Mouse (Mus musculus) urinary bladder, adult 18-20 months (tissue): ENCODE measurements around the gene Grem1.

ENCODE experiments used
- DNase-seq, 2 experiments: peaks; one replicate each; pipeline ENCODE4 v3.0.0; 2022; ENCODE audit warnings: low spot score in 2 of 2, mixed read lengths in 2 of 2

Grem1 gene

GRCm38 (mm10) chr2:113758311-113759161 lies at the start of gene Grem1:
Gene Grem1 (minus strand): TSS chr2:113758646.
- DNase-seq, result no peak

DNA sequence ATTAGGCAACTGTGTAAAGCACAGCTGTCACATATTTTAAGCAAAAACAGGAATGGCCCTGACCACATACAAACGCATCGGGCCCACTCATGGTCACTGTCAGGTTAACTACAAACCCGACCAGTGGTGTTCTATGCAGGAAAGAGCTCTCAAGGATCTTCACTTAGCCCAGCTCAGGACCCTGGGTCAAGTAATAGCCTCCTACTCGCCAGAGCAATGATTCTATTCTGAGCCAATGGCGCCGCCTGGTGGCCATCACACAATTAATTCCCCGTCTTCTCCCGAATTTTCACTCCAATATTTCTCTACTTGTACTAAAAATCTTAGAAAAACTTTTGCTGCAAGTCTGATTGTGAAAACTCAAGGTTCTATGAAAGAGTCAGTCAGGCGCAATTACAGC lies 49.2 kb upstream of the Grem1 start:
- DNase-seq, result peak; percentile 27 to 30

DNA sequence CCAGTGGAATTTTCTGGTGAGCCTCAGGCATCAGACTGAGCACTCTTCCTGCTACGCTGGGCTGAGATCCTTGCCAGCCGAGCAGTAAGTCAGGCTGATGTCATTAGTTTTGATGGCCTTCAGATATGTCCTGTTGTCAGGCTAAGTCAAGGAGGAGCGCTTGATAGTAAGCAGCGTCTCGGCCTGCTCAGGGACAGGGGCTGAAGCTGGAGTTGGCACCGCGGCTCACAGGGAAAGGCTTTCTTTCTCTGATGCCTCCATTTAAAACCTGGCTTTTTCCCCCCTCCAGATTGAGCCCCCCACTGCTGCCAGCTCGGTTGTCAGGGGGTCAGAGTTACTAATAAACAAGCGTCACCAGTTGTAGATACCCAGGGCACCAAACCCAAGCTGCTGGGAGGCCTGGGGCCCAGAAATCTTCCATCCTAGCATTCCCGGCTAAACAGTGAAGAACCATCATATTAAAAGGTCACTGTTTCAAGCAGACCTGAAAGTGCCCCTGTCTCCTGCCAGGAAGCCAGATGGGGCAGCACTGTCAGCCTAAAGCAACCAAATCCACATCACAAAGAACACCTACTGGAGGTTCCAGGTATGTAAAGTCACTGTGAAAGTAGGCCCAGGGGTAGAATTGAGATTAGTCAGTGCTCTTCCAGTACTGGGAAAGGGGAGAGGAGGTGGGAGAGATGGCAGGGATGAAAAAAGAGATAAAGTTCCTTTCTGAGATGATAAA lies 48.6 kb upstream of the Grem1 start:
- DNase-seq, result no peak

GRCm38 (mm10) chr2:113805765-113806164 lies 47.3 kb upstream of the Grem1 start:
- DNase-seq, result no peak

GRCm38 (mm10) chr2:113803753-113804152 lies 45.3 kb upstream of the Grem1 start:
- no peak for DNase-seq

- no peak for DNase-seq
Observed at GRCm38 (mm10) chr2:113800846-113801245, 42.4 kb upstream of the Grem1 start.

- no peak for DNase-seq
Observed at GRCm38 (mm10) chr2:113798605-113799004, 40.2 kb upstream of the Grem1 start.

DNA sequence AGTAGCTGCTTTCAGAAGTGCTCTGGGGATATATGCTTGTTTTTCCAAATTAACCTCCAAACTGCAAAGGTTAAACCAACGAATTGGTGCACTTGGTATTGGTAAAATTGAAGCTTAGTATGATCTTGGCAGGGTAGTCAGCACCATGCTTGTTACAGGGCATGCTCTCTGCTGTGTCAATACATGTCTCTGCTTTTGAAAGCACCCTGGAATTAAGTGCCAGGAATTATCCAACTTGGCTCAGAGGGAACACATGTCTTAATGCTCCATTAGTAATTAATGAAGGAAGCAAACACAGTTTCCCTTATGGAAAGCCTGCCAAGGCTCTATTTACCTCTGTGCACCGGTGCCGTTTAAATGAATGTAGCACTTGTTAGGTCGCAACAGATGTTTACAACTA lies 36.7 kb upstream of the Grem1 start:
- no peak for DNase-seq

GRCm38 (mm10) chr2:113793521-113793920 lies 35.1 kb upstream of the Grem1 start:
- DNase-seq, result no peak

- DNase-seq, result no peak
Observed at GRCm38 (mm10) chr2:113788821-113789387, 30.5 kb upstream of the Grem1 start.

GRCm38 (mm10) chr2:113787882-113788281 lies 29.4 kb upstream of the Grem1 start:
- DNase-seq, result no peak

DNA sequence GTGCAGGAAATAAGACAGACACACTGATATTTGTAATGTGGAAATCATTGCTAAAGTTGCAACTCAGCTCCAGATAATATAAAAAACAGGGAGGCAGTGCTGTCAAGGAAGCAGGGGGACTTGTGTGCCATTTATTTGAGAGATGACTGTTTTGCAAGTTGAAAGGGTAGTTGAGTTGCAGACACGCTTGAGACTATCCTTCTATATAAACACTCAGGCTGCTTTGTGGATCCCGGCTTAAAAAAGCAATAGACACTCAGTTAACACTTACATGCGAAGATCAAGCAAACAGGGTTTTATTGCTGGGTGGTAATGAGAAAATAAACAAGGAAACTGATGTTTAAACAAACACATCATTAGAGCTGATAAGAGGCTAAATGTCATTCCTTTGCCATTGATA lies 26.4 kb upstream of the Grem1 start:
- no peak for DNase-seq

GRCm38 (mm10) chr2:113781521-113781920 lies 23.1 kb upstream of the Grem1 start:
- no peak for DNase-seq

DNA sequence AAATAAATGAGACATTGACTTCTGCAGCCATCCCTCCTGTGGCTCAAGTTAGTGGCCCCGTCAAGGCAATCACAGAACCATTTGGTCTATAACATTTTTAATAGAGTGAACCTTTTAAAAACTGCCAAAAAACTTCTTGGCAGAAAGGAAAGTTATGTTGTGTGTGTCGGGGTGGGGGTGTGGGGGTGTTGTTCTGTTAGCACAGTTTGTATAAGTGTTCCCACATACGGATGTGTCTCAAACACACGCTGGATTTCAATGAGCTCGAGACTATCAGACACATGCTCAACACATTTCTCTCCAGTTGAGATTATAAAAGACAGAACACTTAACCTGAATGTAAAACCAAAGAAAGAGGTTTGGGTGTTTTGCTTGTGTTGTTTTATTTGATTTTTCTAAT lies 22.7 kb upstream of the Grem1 start:
- DNase-seq, result no peak

GRCm38 (mm10) chr2:113779336-113779735 lies 20.9 kb upstream of the Grem1 start:
- no peak for DNase-seq

GRCm38 (mm10) chr2:113778036-113778435 lies 19.6 kb upstream of the Grem1 start:
- DNase-seq, result no peak

- DNase-seq, result no peak
Observed at GRCm38 (mm10) chr2:113776297-113776696, 17.9 kb upstream of the Grem1 start.

- DNase-seq, result no peak
Observed at GRCm38 (mm10) chr2:113774150-113774805, 15.8 kb upstream of the Grem1 start.

DNA sequence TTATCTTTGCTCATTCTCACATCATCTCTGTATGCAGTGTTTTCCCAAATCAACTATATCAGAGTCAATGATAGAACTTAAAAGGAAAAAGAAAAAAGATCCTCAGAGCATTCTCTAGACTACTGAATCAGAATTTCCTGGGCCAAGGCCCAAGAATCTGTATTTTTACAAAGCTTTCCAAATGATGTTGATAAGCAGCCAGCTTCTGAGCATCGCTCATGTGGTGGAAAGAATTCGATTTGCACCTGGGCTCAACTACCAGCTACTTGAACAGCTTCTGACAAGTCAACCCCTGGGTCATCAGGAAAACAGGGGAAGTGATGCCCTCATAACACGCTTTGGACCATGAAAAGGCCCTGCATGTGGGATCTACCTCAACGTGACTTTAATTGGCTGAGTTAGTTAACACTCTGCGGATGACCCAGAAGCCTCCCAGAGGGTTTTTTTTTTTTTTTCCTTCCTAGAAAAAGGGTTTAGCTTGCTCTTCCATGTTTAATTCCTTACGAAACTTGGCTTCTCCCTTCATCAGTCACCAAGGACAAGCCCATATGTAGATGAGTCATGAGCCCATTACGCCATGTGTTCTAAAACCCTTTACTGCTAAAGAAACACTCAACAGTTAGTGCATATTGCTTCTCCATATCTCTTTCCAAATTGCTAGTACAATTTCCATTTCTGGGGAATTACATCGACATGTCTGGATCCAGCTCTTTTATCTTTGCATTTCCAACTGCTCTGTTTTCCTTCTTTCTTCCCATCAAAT lies 10.3 kb upstream of the Grem1 start:
- no peak for DNase-seq

DNA sequence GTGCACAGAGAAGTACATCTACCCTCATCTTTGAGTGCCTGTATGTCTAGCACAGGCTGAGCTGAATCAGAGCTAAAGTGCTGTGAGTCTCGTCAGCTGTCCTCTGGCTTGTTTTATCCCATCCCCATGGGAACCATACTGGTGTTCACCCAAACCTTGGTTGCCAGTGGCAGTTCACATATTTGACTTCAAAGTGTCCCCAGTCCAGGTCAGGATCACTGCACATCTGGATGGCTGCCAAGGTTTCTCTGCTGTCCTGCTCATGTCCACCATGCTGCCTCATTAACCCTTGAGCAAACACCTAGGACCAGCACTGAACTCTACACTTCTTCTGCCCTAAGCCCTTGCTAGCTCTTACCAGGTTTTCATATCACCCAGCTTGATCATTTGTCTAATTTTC lies 7.4 kb upstream of the Grem1 start:
- no peak for DNase-seq

GRCm38 (mm10) chr2:113764968-113765367 lies 6.5 kb upstream of the Grem1 start:
- DNase-seq, result no peak
